Mouse (Mus musculus): ENCODE results near the gene Rdh5. TPM values are rescaled to one million over a fixed set of nuclear protein-coding genes. Genes with fewer than 3 reads are reported as not detected.

Gene Rdh5
- polyA plus RNA-seq, 1 experiment from 2014 or later, result 12.7 TPM

DNA sequence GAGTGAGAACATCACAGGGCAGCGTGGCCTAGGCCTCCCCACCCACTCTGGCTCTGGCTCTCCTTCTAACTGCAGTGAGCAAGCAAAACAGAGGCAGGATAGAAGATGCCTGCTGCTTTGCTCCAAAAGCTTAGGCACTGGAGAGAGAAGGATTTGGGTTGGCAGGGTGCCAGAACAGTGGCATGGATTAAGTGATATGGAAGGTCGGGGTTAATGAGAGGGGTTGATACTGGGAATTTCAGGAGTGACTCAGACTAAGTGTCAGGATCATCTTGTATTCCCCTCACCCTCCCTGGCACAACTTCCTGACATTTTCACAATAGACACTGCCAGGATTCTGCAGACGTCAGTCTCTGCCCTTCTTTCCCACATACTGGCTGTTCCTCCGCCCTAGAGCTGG lies 5.7 kb upstream of the Rdh5 start:
- Histone ChIP-seq H3K27me3 (peaks cover 58% of the 10 kb centered on the region), H3K27ac (no peak overlapping the region), H3K9ac (no peak overlapping the region), H3K4me1 (peaks cover 8% of the 10 kb centered on the region), H3K4me2 (no peak overlapping the region), H3K36me3 (no peaks in the 10 kb centered on the region), H3K9me3 (no peaks in the 10 kb centered on the region), H3K4me3 (no peak overlapping the region)
- ATAC-seq (ENCODE audit: insufficient number of reproducible peaks, insufficient read depth, low FRiP score, low TSS enrichment, low read depth), result no peak
- 36% methylated on average over 4 of the region's 4 CpGs for WGBS

DNA sequence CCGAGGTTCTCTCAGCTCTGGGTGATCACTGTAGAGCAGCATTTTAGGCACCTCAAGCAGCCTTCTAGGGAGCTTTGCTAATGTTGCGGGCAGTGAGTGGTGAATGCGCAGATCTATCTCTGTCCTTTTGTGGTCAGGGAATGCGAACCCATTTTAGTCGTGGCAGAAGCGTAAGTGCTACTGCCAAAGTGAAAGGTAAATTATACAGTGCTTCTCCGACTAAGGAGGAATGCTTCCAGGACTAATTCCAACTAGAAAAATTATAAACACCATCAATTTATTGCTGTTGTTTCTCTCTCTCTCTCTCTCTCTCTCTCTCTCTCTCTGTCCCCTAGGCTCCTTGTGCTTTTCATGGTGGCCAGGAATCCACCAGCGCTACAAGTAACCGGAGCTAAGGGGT lies 1.2 kb upstream of the Rdh5 start, which contains the start of gene Bloc1s1:
Gene Bloc1s1, minus strand, starts transcription at position 101 of the 400 bp plus-strand sequence.
- H3K4me1 ChIP-seq, result peaks cover 39% of the 10 kb centered on the region
- WGBS, result 70% methylated on average over 9 of the region's 9 CpGs
- H3K9ac ChIP-seq, result peak within 1 kb of the TSS; percentile 81
- H3K36me3 ChIP-seq, result no peaks in the 10 kb centered on the region
- H3K27me3 ChIP-seq, result peaks cover 18% of the 10 kb centered on the region
- no peaks in the 10 kb centered on the region for H3K9me3 ChIP-seq
- peak within 1 kb of the TSS; percentile 91 for H3K27ac ChIP-seq
- H3K4me2 ChIP-seq, result peak within 1 kb of the TSS; percentile 79
- ATAC-seq (ENCODE audit: insufficient number of reproducible peaks, insufficient read depth, low FRiP score, low TSS enrichment, low read depth), result no peak
- H3K4me3 ChIP-seq, result peak within 1 kb of the TSS; percentile 85

- H3K9ac ChIP-seq, result peak overlapping the region; percentile 81
- ATAC-seq (ENCODE audit: insufficient number of reproducible peaks, insufficient read depth, low FRiP score, low TSS enrichment, low read depth), result peak; percentile 91
- H3K27me3 ChIP-seq, result peaks cover 10% of the 10 kb centered on the region; the same call in 1 of the 2 replicates
- under 1% methylated on average over 42 of the region's 42 CpGs for WGBS
- peak overlapping the region; percentile 79 for H3K4me2 ChIP-seq
- peak overlapping the region; percentile 91 for H3K27ac ChIP-seq
- peaks cover 39% of the 10 kb centered on the region for H3K4me1 ChIP-seq
- peaks cover 6% of the 10 kb centered on the region for H3K36me3 ChIP-seq
- no peaks in the 10 kb centered on the region for H3K9me3 ChIP-seq
- peak overlapping the region; percentile 85 for H3K4me3 ChIP-seq
Measured at GRCm38 (mm10) chr10:128923013-128923691, 464 bp upstream of the Rdh5 start.

DNA sequence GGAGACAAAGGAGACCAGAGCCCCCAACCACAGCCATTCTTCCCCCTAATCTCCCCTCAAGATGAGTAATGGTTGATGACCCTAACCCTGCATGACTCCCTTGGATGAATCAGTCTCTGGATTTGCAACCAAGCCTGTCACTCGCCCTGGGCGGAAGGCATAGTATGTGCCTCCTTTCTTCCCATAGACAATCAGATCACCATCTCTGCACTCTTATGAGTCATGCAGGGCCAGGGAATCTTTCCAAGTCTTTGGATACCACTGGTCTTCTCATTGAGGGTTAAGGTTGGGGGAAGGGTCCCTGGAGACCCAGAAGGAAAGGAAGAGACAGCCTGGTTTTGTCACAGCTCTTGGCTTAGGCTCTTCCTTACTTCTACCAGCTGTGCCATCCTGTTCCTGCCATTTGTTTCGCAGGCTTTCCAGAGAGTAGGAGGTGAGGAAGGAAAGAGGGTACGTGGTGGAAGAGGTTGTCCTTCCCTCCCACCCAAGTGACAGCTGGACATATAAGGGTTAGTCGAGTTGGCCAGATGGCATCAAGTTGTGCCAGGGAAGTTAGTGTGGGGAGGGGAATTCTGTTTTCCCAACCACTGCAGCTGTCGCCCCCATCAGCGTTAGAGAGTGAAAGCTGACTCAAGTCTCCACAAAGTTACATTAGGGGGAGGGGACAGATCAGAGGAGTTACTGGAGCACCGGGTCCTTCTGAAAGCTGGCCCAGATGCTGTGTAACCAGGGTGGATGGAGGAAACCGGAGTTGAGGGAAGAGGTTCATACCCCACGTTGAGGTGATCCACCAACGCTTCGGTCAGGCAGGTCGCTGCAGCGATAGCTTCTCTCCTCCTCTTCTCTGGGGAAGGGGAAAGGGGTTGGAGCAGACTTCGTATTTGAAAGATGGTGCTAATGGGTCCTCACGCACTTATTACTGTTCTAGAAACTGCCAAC lies 536 bp downstream of the Rdh5 start:
- Histone ChIP-seq H3K4me3 (peak overlapping the region; percentile 85), H3K36me3 (peaks cover 15% of the 10 kb centered on the region), H3K4me2 (peak overlapping the region; percentile 79), H3K27ac (peak overlapping the region; percentile 91), H3K27me3 (no peaks in the 10 kb centered on the region), H3K4me1 (peaks cover 39% of the 10 kb centered on the region), H3K9me3 (no peaks in the 10 kb centered on the region), H3K9ac (peak overlapping the region; percentile 81)
- 76% methylated on average over 16 of the region's 16 CpGs for WGBS
- ATAC-seq (ENCODE audit: insufficient number of reproducible peaks, insufficient read depth, low FRiP score, low TSS enrichment, low read depth), result no peak

GRCm38 (mm10) chr10:128921251-128921650 lies 1.4 kb downstream of the Rdh5 start:
- Histone ChIP-seq H3K27ac (no peak overlapping the region), H3K9ac (peak overlapping the region; percentile 36; the same call in 1 of the 2 replicates), H3K4me2 (no peak overlapping the region), H3K27me3 (no peaks in the 10 kb centered on the region), H3K4me3 (no peak overlapping the region), H3K9me3 (no peaks in the 10 kb centered on the region), H3K36me3 (peaks cover 24% of the 10 kb centered on the region), H3K4me1 (peaks cover 39% of the 10 kb centered on the region)
- WGBS, result 47% methylated on average over 1 of the region's 1 CpGs
- ATAC-seq (ENCODE audit: insufficient number of reproducible peaks, insufficient read depth, low FRiP score, low TSS enrichment, low read depth), result no peak

GRCm38 (mm10) chr10:128920736-128921161 lies 1.9 kb downstream of the Rdh5 start:
- Histone ChIP-seq H3K36me3 (peaks cover 28% of the 10 kb centered on the region), H3K4me2 (no peak overlapping the region; the same call in 1 of the 2 replicates), H3K27ac (peak overlapping the region; percentile 7; the same call in 1 of the 2 replicates), H3K9ac (peak overlapping the region; percentile 36; the same call in 1 of the 2 replicates), H3K9me3 (no peaks in the 10 kb centered on the region), H3K4me1 (peaks cover 39% of the 10 kb centered on the region), H3K4me3 (no peak overlapping the region), H3K27me3 (no peaks in the 10 kb centered on the region)
- 29% methylated on average over 3 of the region's 3 CpGs for WGBS
- ATAC-seq (ENCODE audit: insufficient number of reproducible peaks, insufficient read depth, low FRiP score, low TSS enrichment, low read depth), result no peak

DNA sequence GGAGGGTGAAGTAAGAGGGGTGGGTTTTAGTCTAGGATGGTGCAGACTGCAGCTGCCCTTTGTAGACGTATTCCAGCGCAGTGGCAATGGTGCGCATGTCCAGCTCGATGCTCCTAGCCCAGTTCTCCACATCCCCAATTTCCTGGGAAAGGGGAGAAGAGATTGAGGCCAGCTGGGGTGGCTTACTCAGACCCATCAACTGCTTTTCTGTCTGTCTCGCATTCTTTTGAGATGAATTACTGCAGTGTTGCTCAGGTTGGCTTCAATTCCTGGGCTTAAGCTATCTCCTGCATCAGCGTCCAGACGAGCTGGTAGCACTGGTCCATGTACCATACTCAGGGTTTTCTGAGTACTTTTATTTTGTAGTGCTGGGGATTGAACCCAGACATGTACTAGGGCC lies 2.7 kb downstream of the Rdh5 start:
- Histone ChIP-seq H3K4me3 (no peak overlapping the region), H3K27ac (0 out of 2 replicates have a peak overlapping the region, but pooled peaks have one; percentile 12), H3K9ac (no peak overlapping the region), H3K27me3 (no peaks in the 10 kb centered on the region), H3K36me3 (peaks cover 35% of the 10 kb centered on the region), H3K4me1 (peaks cover 39% of the 10 kb centered on the region), H3K9me3 (no peaks in the 10 kb centered on the region), H3K4me2 (no peak overlapping the region)
- no peak for ATAC-seq (ENCODE audit: insufficient number of reproducible peaks, insufficient read depth, low FRiP score, low TSS enrichment, low read depth)
- WGBS, result 75% methylated on average over 7 of the region's 7 CpGs

GRCm38 (mm10) chr10:128919203-128919631 lies 3.5 kb downstream of the Rdh5 start:
- peak overlapping the region; percentile 41; the same call in 1 of the 2 replicates for H3K9ac ChIP-seq
- H3K27ac ChIP-seq, result 0 out of 2 replicates have a peak overlapping the region, but pooled peaks have one; percentile 12
- H3K4me1 ChIP-seq, result peaks cover 39% of the 10 kb centered on the region
- H3K4me2 ChIP-seq, result no peak overlapping the region
- H3K4me3 ChIP-seq, result no peak overlapping the region
- no peaks in the 10 kb centered on the region for H3K27me3 ChIP-seq
- ATAC-seq (ENCODE audit: insufficient number of reproducible peaks, insufficient read depth, low FRiP score, low TSS enrichment, low read depth), result no peak
- H3K9me3 ChIP-seq, result no peaks in the 10 kb centered on the region
- WGBS, result 24% methylated on average over 6 of the region's 6 CpGs
- H3K36me3 ChIP-seq, result peaks cover 42% of the 10 kb centered on the region

DNA sequence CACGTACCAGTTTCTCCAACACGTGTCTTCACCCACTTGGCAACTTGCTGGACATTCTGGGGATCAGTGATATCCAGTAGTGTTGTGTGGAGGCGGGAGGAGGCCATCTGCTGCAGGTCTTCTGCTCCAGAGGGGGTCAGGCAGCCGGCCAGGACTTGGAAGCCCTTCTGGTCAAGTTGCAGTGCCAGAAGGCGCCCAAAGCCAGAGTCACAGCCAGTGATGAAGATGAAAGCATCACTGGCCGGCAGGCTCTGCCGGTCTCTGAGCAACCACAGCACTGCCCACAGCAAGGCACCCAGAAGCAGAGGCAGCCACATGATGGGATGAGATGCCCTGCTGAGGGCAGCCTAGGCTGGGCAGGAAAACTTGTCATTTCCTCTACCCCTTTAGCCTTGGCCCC lies 4.4 kb downstream of the Rdh5 start:
- no peak overlapping the region for H3K4me2 ChIP-seq
- H3K27me3 ChIP-seq, result no peaks in the 10 kb centered on the region
- WGBS, result 82% methylated on average over 7 of the region's 7 CpGs
- no peaks in the 10 kb centered on the region for H3K9me3 ChIP-seq
- peaks cover 32% of the 10 kb centered on the region for H3K4me1 ChIP-seq
- no peak overlapping the region for H3K9ac ChIP-seq
- no peak overlapping the region for H3K4me3 ChIP-seq
- H3K27ac ChIP-seq, result no peak overlapping the region
- H3K36me3 ChIP-seq, result peaks cover 52% of the 10 kb centered on the region
- no peak for ATAC-seq (ENCODE audit: insufficient number of reproducible peaks, insufficient read depth, low FRiP score, low TSS enrichment, low read depth)

- H3K9ac ChIP-seq, result no peak overlapping the region
- H3K4me1 ChIP-seq, result peaks cover 36% of the 10 kb centered on the region
- H3K36me3 ChIP-seq, result peaks cover 59% of the 10 kb centered on the region
- H3K4me3 ChIP-seq, result no peak overlapping the region
- WGBS, result 92% methylated on average over 6 of the region's 6 CpGs
- no peak overlapping the region for H3K4me2 ChIP-seq
- no peaks in the 10 kb centered on the region for H3K9me3 ChIP-seq
- no peaks in the 10 kb centered on the region for H3K27me3 ChIP-seq
- no peak for ATAC-seq (ENCODE audit: insufficient number of reproducible peaks, insufficient read depth, low FRiP score, low TSS enrichment, low read depth)
- H3K27ac ChIP-seq, result no peak overlapping the region
Measured at GRCm38 (mm10) chr10:128917400-128917799, 5.3 kb downstream of the Rdh5 start.

DNA sequence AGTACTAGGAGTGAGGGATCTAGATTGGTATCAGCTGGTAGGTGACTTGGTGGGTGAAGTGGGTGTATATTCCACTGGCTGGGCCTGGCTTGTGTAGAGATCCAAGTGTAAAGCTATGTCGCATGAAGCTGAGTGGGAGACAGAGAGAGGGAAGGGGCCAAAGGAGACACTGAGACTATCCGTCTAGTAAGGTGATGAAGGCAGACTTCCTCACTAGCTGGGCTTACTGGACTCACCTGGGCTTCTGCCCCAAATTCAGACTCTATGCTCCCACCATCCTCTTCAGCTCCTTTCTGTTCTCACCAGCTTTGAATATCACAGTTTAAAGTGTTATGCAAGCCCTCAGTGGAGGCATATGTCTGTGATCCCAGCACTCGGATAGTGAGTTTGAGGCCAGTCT lies 6.0 kb downstream of the Rdh5 start:
- WGBS, result 84% methylated on average over 3 of the region's 3 CpGs
- Histone ChIP-seq H3K27me3 (no peaks in the 10 kb centered on the region), H3K9ac (no peak overlapping the region), H3K36me3 (peaks cover 67% of the 10 kb centered on the region), H3K4me3 (no peak overlapping the region), H3K27ac (no peak overlapping the region), H3K4me1 (peaks cover 36% of the 10 kb centered on the region), H3K4me2 (no peak overlapping the region), H3K9me3 (no peaks in the 10 kb centered on the region)
- ATAC-seq (ENCODE audit: insufficient number of reproducible peaks, insufficient read depth, low FRiP score, low TSS enrichment, low read depth), result no peak
